Mouse (Mus musculus): ENCODE data around the gene Fam172a. TPM values are rescaled to one million over a fixed set of nuclear protein-coding genes. Genes with fewer than 3 reads are reported as not detected.

The Fam172a gene
- polyA plus RNA-seq, 1 experiment from 2014 or later: 23.3 TPM

DNA sequence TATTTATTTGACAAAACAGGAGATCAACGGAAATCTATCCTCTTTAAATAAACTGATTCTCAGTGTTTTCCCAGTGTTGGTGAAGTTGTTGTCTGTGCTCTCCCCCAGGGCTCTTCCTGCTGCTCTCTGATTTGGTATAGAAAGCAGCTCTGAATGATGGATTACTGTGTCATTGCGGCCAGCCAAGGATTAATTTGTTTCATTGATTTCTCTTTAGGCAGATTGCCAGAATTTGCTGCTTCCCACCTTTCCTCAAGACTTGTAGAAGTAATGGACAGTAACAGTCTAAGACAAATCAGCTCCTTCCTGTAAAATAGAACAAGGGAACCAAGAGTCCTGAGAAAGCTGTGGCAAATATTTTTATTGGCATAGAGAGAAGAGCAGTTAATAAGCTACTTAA, 513.4 kb downstream of the Fam172a start:
- H3K4me2 ChIP-seq (ENCODE audit: low read length): no peak overlapping the region
- peaks cover 24% of the 10 kb centered on the region for H3K27me3 ChIP-seq (ENCODE audit: control insufficient read depth, insufficient read depth, low read length)
- H3K4me3 ChIP-seq (ENCODE audit: control insufficient read depth in 1 of 2, insufficient read depth in 1 of 2, low read depth in 1 of 2, low read length in 2 of 2): no peak overlapping the region
- H3K9ac ChIP-seq (ENCODE audit: low read length): no peak overlapping the region
- no peaks in the 10 kb centered on the region for H3K36me3 ChIP-seq (ENCODE audit: control insufficient read depth, insufficient read depth, low read length)
- H3K27ac ChIP-seq (replicated peaks in 1 of 2; ENCODE audit: control insufficient read depth in 1 of 2, insufficient read depth in 1 of 2, low read depth in 2 of 2, low read length in 2 of 2): no peak overlapping the region
- no peak for ATAC-seq (ENCODE audit: insufficient number of reproducible peaks, insufficient read depth, low FRiP score, low read depth)
- H3K9me3 ChIP-seq (ENCODE audit: control insufficient read depth, low read length): no peaks in the 10 kb centered on the region
- peaks cover 3 to 6% of the 10 kb centered on the region in 2 experiments; a peak in 3 of 4 replicates for H3K4me1 ChIP-seq (ENCODE audit: control insufficient read depth in 2 of 2, insufficient read depth in 2 of 2, low read length in 2 of 2)
- WGBS: 57% methylated on average over 2 of the region's 2 CpGs

Data from heart, embryonic 14.5 days (tissue).